Mouse (Mus musculus) MEL (cell line): ENCODE measurements around the gene Lhpp. TPM values are rescaled to one million over a fixed set of nuclear protein-coding genes. Genes with fewer than 3 reads are reported as not detected.

Experiments
- DNase-seq: peaks from one replicate; pipeline ENCODE4 v3.0.0; 2011; ENCODE audit warnings: low read depth, low spot score
- H3K27ac ChIP-seq: 2 replicates; pipeline ENCODE4 v1.5.1; 2012; ENCODE audit warnings: low read depth, mild to moderate bottlenecking, control low read depth, low read length, moderate library complexity; ENCODE audit not compliant: control insufficient read depth
- H3K27me3 ChIP-seq, 2 experiments: fragments of 150-350 bp in 1 of 2; sonication (generic) in 1 of 2; 2 replicates each; pipeline ENCODE4 v1.6.1; 2012; ENCODE audit warnings: low read length in 2 of 2, mild to moderate bottlenecking in 2 of 2, improper control_type of control experiment in 1 of 2, moderate library complexity in 1 of 2; ENCODE audit not compliant: insufficient read depth in 2 of 2, control insufficient read depth in 1 of 2
- H3K36me3 ChIP-seq, 2 experiments: 2 replicates each; pipeline ENCODE4 v1.6.1; 2012 to 2014; ENCODE audit warnings: low read length in 2 of 2, improper control_type of control experiment in 1 of 2, inconsistent platforms in 1 of 2, mild to moderate bottlenecking in 1 of 2; ENCODE audit not compliant: insufficient read depth in 2 of 2, control insufficient read depth in 1 of 2
- H3K4me1 ChIP-seq, 2 experiments: fragments of 150-350 bp in 1 of 2; sonication (generic) in 1 of 2; 2 replicates each; pipeline ENCODE4 v1.6.1; 2012; ENCODE audit warnings: low read length in 2 of 2, improper control_type of control experiment in 1 of 2, mild to moderate bottlenecking in 1 of 2; ENCODE audit not compliant: insufficient read depth in 2 of 2, control insufficient read depth in 1 of 2
- H3K4me3 ChIP-seq, 2 experiments: fragments of 150-350 bp in 1 of 2; sonication (generic) in 1 of 2; 2 replicates each; pipeline ENCODE4 v1.5.1; 2012; ENCODE audit warnings: low read depth in 2 of 2, low read length in 2 of 2, mild to moderate bottlenecking in 2 of 2, moderate library complexity in 2 of 2, control low read depth in 1 of 2, improper control_type of control experiment in 1 of 2; ENCODE audit not compliant: control insufficient read depth in 1 of 2, insufficient read depth in 1 of 2
- H3K79me2 ChIP-seq: 2 replicates; pipeline ENCODE4 v1.6.1; 2012; ENCODE audit warnings: mild to moderate bottlenecking, low read length, moderate library complexity; ENCODE audit not compliant: control insufficient read depth, poor library complexity, insufficient read depth
- H3K9ac ChIP-seq: 2 replicates; pipeline ENCODE4 v1.6.1; 2012; ENCODE audit warnings: low read depth, mild to moderate bottlenecking, control low read depth, low read length, moderate library complexity; ENCODE audit not compliant: control insufficient read depth, poor library complexity, severe bottlenecking
- H3K9me3 ChIP-seq: fragments of 150-350 bp; sonication (generic); replicated peaks from 2 replicates; pipeline ENCODE4 v1.6.1; 2012; ENCODE audit warnings: mild to moderate bottlenecking, low read length, improper control_type of control experiment, moderate library complexity; ENCODE audit not compliant: insufficient read depth
- BHLHE40 ChIP-seq: IDR thresholded peaks from 2 replicates; pipeline ENCODE4 v1.6.1; 2012; ENCODE audit warnings: low read depth, mild to moderate bottlenecking, inconsistent platforms, low read length, improper control_type of control experiment, borderline replicate concordance
- E2F4 ChIP-seq: IDR thresholded peaks from 2 replicates; pipeline ENCODE4 v1.6.1; 2011; ENCODE audit warnings: low read depth, low read length, improper control_type of control experiment, borderline replicate concordance
- EP300 ChIP-seq, 2 experiments: IDR thresholded peaks; 2 replicates each; pipeline ENCODE4 v1.6.1; 2011; ENCODE audit warnings: improper control_type of control experiment in 2 of 2, low read length in 2 of 2, low read depth in 1 of 2, mild to moderate bottlenecking in 1 of 2
- GABPA ChIP-seq: IDR thresholded peaks from 2 replicates; pipeline ENCODE4 v1.6.1; 2012; ENCODE audit warnings: low read depth, mild to moderate bottlenecking, inconsistent platforms, low read length, improper control_type of control experiment, moderate library complexity
- GATA1 ChIP-seq: IDR thresholded peaks from 2 replicates; pipeline ENCODE4 v1.6.1; 2011; ENCODE audit warnings: low read depth, low read length, improper control_type of control experiment
- HCFC1 ChIP-seq: IDR thresholded peaks from 2 replicates; pipeline ENCODE4 v1.6.1; 2012; ENCODE audit warnings: low read depth, mild to moderate bottlenecking, inconsistent platforms, low read length, improper control_type of control experiment, moderate library complexity
- JUND ChIP-seq: IDR thresholded peaks from 2 replicates; pipeline ENCODE4 v1.6.1; 2011; ENCODE audit warnings: low read depth, mild to moderate bottlenecking, improper control_type of control experiment, low read length
- KAT2A ChIP-seq: conservative IDR thresholded peaks from 2 replicates; pipeline ENCODE4 v1.6.1; 2012; ENCODE audit warnings: low read depth, low read length, improper control_type of control experiment, inconsistent platforms
- MAFK ChIP-seq: IDR thresholded peaks from 2 replicates; pipeline ENCODE4 v1.6.1; 2011; ENCODE audit warnings: low read depth, mild to moderate bottlenecking, low read length, improper control_type of control experiment, borderline replicate concordance
- MAX ChIP-seq: IDR thresholded peaks from 2 replicates; pipeline ENCODE4 v1.6.1; 2011; ENCODE audit warnings: low read length, improper control_type of control experiment
- MYB ChIP-seq: IDR thresholded peaks from 2 replicates; pipeline ENCODE4 v1.6.1; 2011; ENCODE audit warnings: mild to moderate bottlenecking, low read depth, low read length, improper control_type of control experiment
- NELFE ChIP-seq: IDR thresholded peaks from 2 replicates; pipeline ENCODE4 v1.6.1; 2011; ENCODE audit warnings: low read depth, low read length, improper control_type of control experiment
- POLR2AphosphoS5 ChIP-seq: IDR thresholded peaks from 2 replicates; pipeline ENCODE4 v1.6.1; 2012; ENCODE audit warnings: low read depth, borderline replicate concordance, mild to moderate bottlenecking, inconsistent platforms, low read length, moderate library complexity, mixed read lengths
- RAD21 ChIP-seq: IDR thresholded peaks from 2 replicates; pipeline ENCODE4 v1.6.1; 2011; ENCODE audit warnings: mild to moderate bottlenecking, low read depth, low read length, improper control_type of control experiment
- RCOR1 ChIP-seq: IDR thresholded peaks from 2 replicates; pipeline ENCODE4 v1.6.1; 2012; ENCODE audit warnings: low read depth, mild to moderate bottlenecking, inconsistent platforms, low read length, improper control_type of control experiment
- TAL1 ChIP-seq: IDR thresholded peaks from 2 replicates; pipeline ENCODE4 v1.6.1; 2012; ENCODE audit warnings: mild to moderate bottlenecking, inconsistent platforms, low read length, moderate library complexity, mixed read lengths
- TCF12 ChIP-seq: IDR thresholded peaks from 2 replicates; pipeline ENCODE4 v1.6.1; 2014; ENCODE audit warnings: low read depth, mild to moderate bottlenecking, inconsistent platforms, low read length, improper control_type of control experiment, moderate library complexity
- UBTF ChIP-seq: IDR thresholded peaks from 2 replicates; pipeline ENCODE4 v1.6.1; 2012; ENCODE audit warnings: low read depth, mild to moderate bottlenecking, inconsistent platforms, low read length, improper control_type of control experiment, moderate library complexity, borderline replicate concordance; ENCODE audit not compliant: insufficient read depth
- USF1 ChIP-seq: IDR thresholded peaks from 2 replicates; pipeline ENCODE4 v1.6.1; 2014; ENCODE audit warnings: low read depth, mild to moderate bottlenecking, inconsistent platforms, low read length, improper control_type of control experiment, moderate library complexity
- ZC3H11A ChIP-seq: IDR thresholded peaks from 2 replicates; pipeline ENCODE4 v1.6.1; 2012; ENCODE audit warnings: low read depth, mild to moderate bottlenecking, inconsistent platforms, low read length, improper control_type of control experiment
- ZMIZ1 ChIP-seq: IDR thresholded peaks from 2 replicates; pipeline ENCODE4 v1.6.1; 2012; ENCODE audit warnings: low read depth, mild to moderate bottlenecking, inconsistent platforms, low read length, improper control_type of control experiment, moderate library complexity
- ZNF384 ChIP-seq: IDR thresholded peaks from 2 replicates; pipeline ENCODE4 v1.6.1; 2012; ENCODE audit warnings: low read depth, mild to moderate bottlenecking, inconsistent platforms, low read length, improper control_type of control experiment
- polyA plus RNA-seq, 2 experiments: library from polyadenylated mRNA; stranded (reverse) in 1 of 2; unstranded in 1 of 2; fragments of >175 nt in 1 of 2; fragments of >200 nt in 1 of 2; gene quantifications; 2 replicates each; pipeline versions ENCODE4 v1.2.1 to v1.2.4; 2012; ENCODE audit warnings: low replicate concordance in 2 of 2, low read depth in 1 of 2; ENCODE audit not compliant: insufficient read length in 2 of 2, insufficient read depth in 1 of 2, missing spikeins in 1 of 2
- total RNA-seq: library from RNA; depleted of rRNA; stranded (reverse); fragments of 300-350 nt; gene quantifications from 2 replicates; pipeline ENCODE4 v1.2.3, GENCODE M21; 2012

Gene Lhpp
- total and polyA plus RNA-seq, 3 experiments: 31.0 to 39.3 TPM; not detected in 1

GRCm38 (mm10) chr7:132711579-132711978 lies 101.1 kb downstream of the Lhpp start:
- DNase-seq: no peak
- TF ChIP-seq BHLHE40 (no peak), UBTF (no peak), ZC3H11A (no peak), GABPA (no peak), MAX (no peak), TCF12 (no peak), EP300 (IDR thresholded peaks at IDR 0.05; ENCODE audit: low read depth in 1 of 2, low read length in 2 of 2) (no peak), MAFK (no peak), USF1 (no peak), RCOR1 (no peak)
- no peak overlapping the region for H3K27ac ChIP-seq
- no peaks in the 10 kb centered on the region for H3K9me3 ChIP-seq
- H3K9ac ChIP-seq: no peak overlapping the region
- H3K27me3 ChIP-seq: no peaks in the 10 kb centered on the region
- H3K36me3 ChIP-seq: no peaks in the 10 kb centered on the region
- H3K4me1 ChIP-seq: no peaks in the 10 kb centered on the region
- no peak overlapping the region for H3K4me3 ChIP-seq
- no peaks in the 10 kb centered on the region for H3K79me2 ChIP-seq

- Histone ChIP-seq H3K27ac (no peak overlapping the region), H3K9ac (no peak overlapping the region), H3K4me1 (no peaks in the 10 kb centered on the region), H3K9me3 (no peaks in the 10 kb centered on the region), H3K79me2 (no peaks in the 10 kb centered on the region), H3K27me3 (no peaks in the 10 kb centered on the region), H3K4me3 (no peak overlapping the region)
- TF ChIP-seq GATA1 (no peak), TCF12 (no peak), RCOR1 (no peak), KAT2A (no peak), EP300 (IDR thresholded peaks at IDR 0.05; ENCODE audit: low read depth in 1 of 2, low read length in 2 of 2) (no peak), TAL1 (no peak), ZMIZ1 (no peak), USF1 (no peak), MYB (no peak), GABPA (no peak), HCFC1 (no peak), E2F4 (no peak), JUND (no peak), ZNF384 (no peak), RAD21 (no peak), POLR2AphosphoS5 (no peak), BHLHE40 (no peak), NELFE (no peak)
- TF ChIP-seq, all 39 proteins: peak for 0
- DNase-seq: no peak
- H3K36me3 ChIP-seq: peaks cover 0 to 3% of the 10 kb centered on the region in 2 experiments; a peak in 2 of 4 replicates
Observed at GRCm38 (mm10) chr7:132712044-132712708, 101.7 kb downstream of the Lhpp start.
